10 mouse cellular contexts compared by ENCODE assay signal in genomic region chr17:30006877-30007276, GRCm38 (mm10). TPM values are rescaled to one million over a fixed set of nuclear protein-coding genes. Genes with fewer than 3 reads are reported as not detected.
DNase-seq lines count a peak whose midpoint lies in the region; ATAC-seq lines count a peak whose summit lies in the region.
"Had no signal": no experiment of that assay in that cellular context is flagged by ENCODE, and none has a peak within 500 bp of the region (broad histone marks: within the 10 kb centered on the region; RNA-seq: fewer than 3 reads in every experiment).

No protein-coding gene starts in this region.

- peaks cover 8% of the 10 kb centered on the region; the same call in 1 of the 2 replicates for H3K36me3 ChIP-seq in heart, embryonic 13.5 days
- no peaks in the 10 kb centered on the region for H3K36me3 ChIP-seq in embryonic facial prominence, embryonic 12.5 days
- no peaks in the 10 kb centered on the region for H3K36me3 ChIP-seq in hindbrain, embryonic 14.5 days (replicated peaks; ENCODE audit: control insufficient read depth, insufficient read depth)
- H3K36me3 ChIP-seq in midbrain, embryonic 11.5 days (ENCODE audit: control insufficient read depth, insufficient read depth, low read length), result no peaks in the 10 kb centered on the region

- intact Hi-C loops in heart, postnatal 36 days (cut with DNase I), result no loop called here

- 57% methylated on average over 2 of the region's 2 CpGs for WGBS in heart, embryonic 13.5 days
- WGBS in embryonic facial prominence, embryonic 12.5 days, result 76% methylated on average over 2 of the region's 2 CpGs
- WGBS in hindbrain, embryonic 14.5 days, result 83% methylated on average over 2 of the region's 2 CpGs
- WGBS in midbrain, embryonic 11.5 days, result 93% methylated on average over 2 of the region's 2 CpGs

- peak overlapping the region; percentile 50; the same call in 1 of the 2 replicates for H3K9ac ChIP-seq in heart, embryonic 13.5 days
- H3K9ac ChIP-seq in embryonic facial prominence, embryonic 12.5 days, result no peak overlapping the region
- no peak overlapping the region for H3K9ac ChIP-seq in hindbrain, embryonic 14.5 days
- H3K9ac ChIP-seq in midbrain, embryonic 11.5 days (ENCODE audit: low read length), result no peak overlapping the region; the same call in 1 of the 2 replicates

- peak overlapping the region; percentile 34; the same call in 1 of the 2 replicates for H3K27ac ChIP-seq in heart, embryonic 13.5 days (replicated peaks)
- no peak overlapping the region for H3K27ac ChIP-seq in embryonic facial prominence, embryonic 12.5 days
- H3K27ac ChIP-seq in hindbrain, embryonic 14.5 days, result no peak overlapping the region
- H3K27ac ChIP-seq in midbrain, embryonic 11.5 days (ENCODE audit: low read depth, low read length), result no peak overlapping the region

- H3K4me2 ChIP-seq in heart, embryonic 13.5 days, result peak overlapping the region; percentile 92
- peak overlapping the region; percentile 79 for H3K4me2 ChIP-seq in embryonic facial prominence, embryonic 12.5 days (replicated peaks)
- peak overlapping the region; percentile 81 for H3K4me2 ChIP-seq in hindbrain, embryonic 14.5 days (replicated peaks)
- H3K4me2 ChIP-seq in midbrain, embryonic 11.5 days, result peak overlapping the region; percentile 23; the same call in 1 of the 2 replicates

- H3K4me1 ChIP-seq in heart, embryonic 13.5 days, result peaks cover 48% of the 10 kb centered on the region
- H3K4me1 ChIP-seq in embryonic facial prominence, embryonic 12.5 days, result peaks cover 40% of the 10 kb centered on the region
- peaks cover 39% of the 10 kb centered on the region for H3K4me1 ChIP-seq in hindbrain, embryonic 14.5 days (replicated peaks; ENCODE audit: control insufficient read depth, insufficient read depth, low read length)
- peaks cover 26% of the 10 kb centered on the region for H3K4me1 ChIP-seq in midbrain, embryonic 11.5 days (ENCODE audit: control insufficient read depth, insufficient read depth, low read length)

- no peaks in the 10 kb centered on the region for H3K27me3 ChIP-seq in heart, embryonic 13.5 days (replicated peaks)
- H3K27me3 ChIP-seq in embryonic facial prominence, embryonic 12.5 days, result no peaks in the 10 kb centered on the region
- no peaks in the 10 kb centered on the region for H3K27me3 ChIP-seq in hindbrain, embryonic 14.5 days (ENCODE audit: control insufficient read depth, insufficient read depth, low read length)
- no peaks in the 10 kb centered on the region for H3K27me3 ChIP-seq in midbrain, embryonic 11.5 days (ENCODE audit: control insufficient read depth, insufficient read depth, low read length)

- no peak for DNase-seq in heart, postnatal 36 days
- DNase-seq in hindbrain, embryonic 14.5 days (ENCODE audit: low spot score), result no peak
- DNase-seq in midbrain, embryonic 11.5 days (ENCODE audit: low spot score, missing footprints), result no peak
- DNase-seq in thymus, postnatal 10 days (ENCODE audit: low spot score in 2 of 2), result no peak
- no peak for DNase-seq in thymus, postnatal 4 days
- DNase-seq: adrenal gland, adult 2 months; right cerebral cortex, postnatal 14 days had no signal

- H3K9me3 ChIP-seq in heart, embryonic 13.5 days, result no peaks in the 10 kb centered on the region
- no peaks in the 10 kb centered on the region for H3K9me3 ChIP-seq in embryonic facial prominence, embryonic 12.5 days
- H3K9me3 ChIP-seq in hindbrain, embryonic 14.5 days (ENCODE audit: control insufficient read depth, low read length), result no peaks in the 10 kb centered on the region
- no peaks in the 10 kb centered on the region for H3K9me3 ChIP-seq in midbrain, embryonic 11.5 days (ENCODE audit: control insufficient read depth, low read length)

- no peak for ATAC-seq in heart, embryonic 13.5 days (ENCODE audit: extremely low read depth, insufficient number of reproducible peaks, low FRiP score, low TSS enrichment)
- no peak for ATAC-seq in embryonic facial prominence, embryonic 12.5 days (ENCODE audit: insufficient number of reproducible peaks, insufficient read depth, low FRiP score, low TSS enrichment)
- no peak for ATAC-seq in hindbrain, embryonic 14.5 days (ENCODE audit: low FRiP score)
- no peak for ATAC-seq in midbrain, embryonic 11.5 days (ENCODE audit: low FRiP score)
- ATAC-seq in monocyte, adult 5-6 weeks (replicated peaks; ENCODE audit: insufficient number of reproducible peaks, low FRiP score, low TSS enrichment, poor library complexity, severe bottlenecking), result no peak

- H3K4me3 ChIP-seq in heart, embryonic 13.5 days, result peak overlapping the region; percentile 89
- no peak overlapping the region for H3K4me3 ChIP-seq in embryonic facial prominence, embryonic 12.5 days
- H3K4me3 ChIP-seq in hindbrain, embryonic 14.5 days (replicated peaks; ENCODE audit: low read length), result peak overlapping the region; percentile 14
- no peak overlapping the region; the same call in 1 of the 2 replicates for H3K4me3 ChIP-seq in midbrain, embryonic 11.5 days (ENCODE audit: low read depth, low read length)

RNA-seq across cellular contexts. Expression of gene Zfand3, which starts 2.3 kb away (rescaled TPM):
- polyA plus RNA-seq in heart, embryonic 13.5 days (2015; fragmentation: Nextera tagmentation; extraction: Ambion mirVana), result 52.5 and 55.7 TPM in 2 replicates
- 100 to 1,000 TPM; 134 to 142 TPM for total RNA-seq in heart, postnatal 36 days (2021)
- polyA plus RNA-seq in embryonic facial prominence, embryonic 12.5 days (2016; fragmentation: Nextera tagmentation; extraction: Ambion mirVana), result 68.1 and 70.3 TPM in 2 replicates
- polyA plus RNA-seq in hindbrain, embryonic 14.5 days (2014; fragmentation: Nextera tagmentation; extraction: Ambion mirVana), result 40.4 and 43.2 TPM in 2 replicates
- polyA plus RNA-seq in midbrain, embryonic 11.5 days (2014; fragmentation: Nextera tagmentation; extraction: Ambion mirVana), result 63.9 and 64.7 TPM in 2 replicates
- 61.7 to 76.8 TPM (median 69.9 TPM) in 3 replicates for total RNA-seq in monocyte, adult 5-6 weeks (2017)

RNA-seq across cellular contexts. Expression of gene Mdga1, which starts 37.0 kb away (rescaled TPM):
- 4.4 TPM in 2 replicates for polyA plus RNA-seq in heart, embryonic 13.5 days (2015; fragmentation: Nextera tagmentation; extraction: Ambion mirVana)
- total RNA-seq in heart, postnatal 36 days (2021), result 10 to 100 TPM; 15.0 to 18.3 TPM
- 2.4 and 4.0 TPM in 2 replicates for polyA plus RNA-seq in embryonic facial prominence, embryonic 12.5 days (2016; fragmentation: Nextera tagmentation; extraction: Ambion mirVana)
- polyA plus RNA-seq in hindbrain, embryonic 14.5 days (2014; fragmentation: Nextera tagmentation; extraction: Ambion mirVana), result 17.0 and 17.6 TPM in 2 replicates
- polyA plus RNA-seq in midbrain, embryonic 11.5 days (2014; fragmentation: Nextera tagmentation; extraction: Ambion mirVana), result 5.8 and 6.5 TPM in 2 replicates
- total RNA-seq in monocyte, adult 5-6 weeks (2017), result 1.6 to 5.2 TPM in 2 of 3 replicates, not detected in the other

Comparison
In these comparisons a context has a peak if more than half of its experiments do, and no peak if none do; other contexts are left out.
1. H3K4me2 ChIP-seq: peak in every context shown above with its lines; median percentile 92 in heart, embryonic 13.5 days; 81 in hindbrain, embryonic 14.5 days; 79 in embryonic facial prominence, embryonic 12.5 days; 23 in midbrain, embryonic 11.5 days.
2. H3K4me3 ChIP-seq: peak in heart, embryonic 13.5 days (single experiment) and hindbrain, embryonic 14.5 days (single experiment); none in embryonic facial prominence, embryonic 12.5 days (single experiment) and midbrain, embryonic 11.5 days (single experiment).